Mouse (Mus musculus): ENCODE data around the gene Rab12. TPM values are rescaled to one million over a fixed set of nuclear protein-coding genes. Genes with fewer than 3 reads are reported as not detected.

Rab12 gene
- polyA plus RNA-seq, 1 experiment from 2014 or later, result 48.0 TPM

- Histone ChIP-seq H3K36me3 (ENCODE audit: poor library complexity, severe bottlenecking) (no peaks in the 10 kb centered on the region), H3K4me1 (peaks cover 11% of the 10 kb centered on the region), H3K27ac (no peak overlapping the region), H3K4me3 (no peak overlapping the region), H3K9ac (no peak overlapping the region), H3K4me2 (no peak overlapping the region), H3K27me3 (no peaks in the 10 kb centered on the region), H3K9me3 (replicated peaks) (no peaks in the 10 kb centered on the region)
- 86% methylated on average over 4 of the region's 4 CpGs for WGBS
- no peak for ATAC-seq
Measured at GRCm38 (mm10) chr17:66471252-66471651, 48.3 kb downstream of the Rab12 start.

GRCm38 (mm10) chr17:66470020-66470419 lies 49.5 kb downstream of the Rab12 start:
- peak; percentile 61; the same call in 1 of the 2 replicates for ATAC-seq
- Histone ChIP-seq H3K4me2 (no peak overlapping the region), H3K9ac (no peak overlapping the region), H3K27me3 (no peaks in the 10 kb centered on the region), H3K27ac (peak overlapping the region; percentile 59; the same call in 1 of the 2 replicates), H3K36me3 (ENCODE audit: poor library complexity, severe bottlenecking) (no peaks in the 10 kb centered on the region), H3K4me1 (peaks cover 11% of the 10 kb centered on the region), H3K9me3 (replicated peaks) (no peaks in the 10 kb centered on the region), H3K4me3 (no peak overlapping the region)
- WGBS, result 18% methylated on average over 8 of the region's 8 CpGs

- no peak for ATAC-seq
- H3K36me3 ChIP-seq (ENCODE audit: poor library complexity, severe bottlenecking), result no peaks in the 10 kb centered on the region
- no peak overlapping the region for H3K9ac ChIP-seq
- H3K27ac ChIP-seq, result no peak overlapping the region
- H3K4me1 ChIP-seq, result no peaks in the 10 kb centered on the region
- H3K27me3 ChIP-seq, result peaks cover 4% of the 10 kb centered on the region; the same call in 1 of the 2 replicates
- H3K4me3 ChIP-seq, result no peak overlapping the region
- no peaks in the 10 kb centered on the region for H3K9me3 ChIP-seq (replicated peaks)
- H3K4me2 ChIP-seq, result no peak overlapping the region
- WGBS, result 11% methylated on average over 1 of the region's 1 CpGs
Measured at GRCm38 (mm10) chr17:66457278-66457677, 62.3 kb downstream of the Rab12 start.

GRCm38 (mm10) chr17:66451143-66451542 lies 68.4 kb downstream of the Rab12 start:
- Histone ChIP-seq H3K4me2 (peak overlapping the region; percentile 79), H3K9me3 (replicated peaks) (no peaks in the 10 kb centered on the region), H3K9ac (no peak overlapping the region), H3K4me3 (no peak overlapping the region), H3K27ac (no peak overlapping the region), H3K27me3 (peaks cover 15% of the 10 kb centered on the region), H3K4me1 (peaks cover 35% of the 10 kb centered on the region), H3K36me3 (ENCODE audit: poor library complexity, severe bottlenecking) (no peaks in the 10 kb centered on the region)
- WGBS, result under 1% methylated on average over 11 of the region's 11 CpGs
- ATAC-seq, result no peak

- H3K4me2 ChIP-seq, result peak overlapping the region; percentile 79
- H3K9ac ChIP-seq, result peak overlapping the region; percentile 97
- no peak for ATAC-seq
- no peaks in the 10 kb centered on the region for H3K36me3 ChIP-seq (ENCODE audit: poor library complexity, severe bottlenecking)
- no peak overlapping the region for H3K27ac ChIP-seq
- no peaks in the 10 kb centered on the region for H3K9me3 ChIP-seq (replicated peaks)
- H3K4me1 ChIP-seq, result peaks cover 40% of the 10 kb centered on the region
- WGBS, result 4% methylated on average over 18 of the region's 18 CpGs
- H3K4me3 ChIP-seq, result peak overlapping the region; percentile 88
- H3K27me3 ChIP-seq, result peaks cover 15% of the 10 kb centered on the region
Measured at GRCm38 (mm10) chr17:66450526-66451070, 68.9 kb downstream of the Rab12 start.

- peaks cover 48% of the 10 kb centered on the region for H3K4me1 ChIP-seq
- H3K9me3 ChIP-seq (replicated peaks), result no peaks in the 10 kb centered on the region
- no peaks in the 10 kb centered on the region for H3K36me3 ChIP-seq (ENCODE audit: poor library complexity, severe bottlenecking)
- under 1% methylated on average over 63 of the region's 76 CpGs for WGBS
- H3K9ac ChIP-seq, result peak within 1 kb of the TSS; percentile 97
- H3K4me2 ChIP-seq, result peak within 1 kb of the TSS; percentile 79
- peaks cover 15% of the 10 kb centered on the region for H3K27me3 ChIP-seq
- peak; percentile 87 for ATAC-seq
- H3K4me3 ChIP-seq, result peak within 1 kb of the TSS; percentile 88
- peak within 1 kb of the TSS; percentile 94 for H3K27ac ChIP-seq
Measured at GRCm38 (mm10) chr17:66449460-66450341, 69.8 kb downstream of the Rab12 start, which contains the start of gene Mtcl1. TSS of gene Mtcl1 (minus strand) at chr17:66449750.

GRCm38 (mm10) chr17:66448421-66449405 lies 70.8 kb downstream of the Rab12 start:
- H3K4me3 ChIP-seq, result peak overlapping the region; percentile 88
- H3K4me1 ChIP-seq, result peaks cover 57% of the 10 kb centered on the region
- no peaks in the 10 kb centered on the region for H3K36me3 ChIP-seq (ENCODE audit: poor library complexity, severe bottlenecking)
- H3K27me3 ChIP-seq, result peaks cover 15% of the 10 kb centered on the region
- H3K27ac ChIP-seq, result peak overlapping the region; percentile 94
- peak; percentile 29 for ATAC-seq
- peak overlapping the region; percentile 97 for H3K9ac ChIP-seq
- peak overlapping the region; percentile 79 for H3K4me2 ChIP-seq
- under 1% methylated on average over 106 of the region's 136 CpGs for WGBS
- no peaks in the 10 kb centered on the region for H3K9me3 ChIP-seq (replicated peaks)

GRCm38 (mm10) chr17:66447978-66448377 lies 71.6 kb downstream of the Rab12 start:
- peak overlapping the region; percentile 97 for H3K9ac ChIP-seq
- WGBS, result 2% methylated on average over 13 of the region's 13 CpGs
- H3K9me3 ChIP-seq (replicated peaks), result no peaks in the 10 kb centered on the region
- peak overlapping the region; percentile 88 for H3K4me3 ChIP-seq
- peak overlapping the region; percentile 79 for H3K4me2 ChIP-seq
- ATAC-seq, result no peak
- peaks cover 61% of the 10 kb centered on the region for H3K4me1 ChIP-seq
- H3K27ac ChIP-seq, result no peak overlapping the region; the same call in 1 of the 2 replicates
- peaks cover 15% of the 10 kb centered on the region for H3K27me3 ChIP-seq
- no peaks in the 10 kb centered on the region for H3K36me3 ChIP-seq (ENCODE audit: poor library complexity, severe bottlenecking)

- ATAC-seq, result no peak
- H3K9ac ChIP-seq, result peak overlapping the region; percentile 97
- H3K27ac ChIP-seq, result 0 out of 2 replicates have a peak overlapping the region, but pooled peaks have one; percentile 32
- H3K4me2 ChIP-seq, result peak overlapping the region; percentile 79
- peaks cover 67% of the 10 kb centered on the region for H3K4me1 ChIP-seq
- no peaks in the 10 kb centered on the region for H3K36me3 ChIP-seq (ENCODE audit: poor library complexity, severe bottlenecking)
- H3K9me3 ChIP-seq (replicated peaks), result no peaks in the 10 kb centered on the region
- H3K4me3 ChIP-seq, result peak overlapping the region; percentile 88
- H3K27me3 ChIP-seq, result peaks cover 10% of the 10 kb centered on the region; the same call in 1 of the 2 replicates
- 22% methylated on average over 7 of the region's 7 CpGs for WGBS
Measured at GRCm38 (mm10) chr17:66447007-66447312, 72.6 kb downstream of the Rab12 start.

GRCm38 (mm10) chr17:66446196-66447006 lies 73.1 kb downstream of the Rab12 start:
- H3K27me3 ChIP-seq, result 0 out of 2 replicates have a peak, but pooled peaks cover 8% of the 10 kb centered on the region
- no peaks in the 10 kb centered on the region for H3K36me3 ChIP-seq (ENCODE audit: poor library complexity, severe bottlenecking)
- H3K9me3 ChIP-seq (replicated peaks), result no peaks in the 10 kb centered on the region
- peak overlapping the region; percentile 97 for H3K9ac ChIP-seq
- H3K4me1 ChIP-seq, result peaks cover 66% of the 10 kb centered on the region
- no peak for ATAC-seq
- 25% methylated on average over 7 of the region's 7 CpGs for WGBS
- peak overlapping the region; percentile 32; the same call in 1 of the 2 replicates for H3K27ac ChIP-seq
- peak overlapping the region; percentile 88 for H3K4me3 ChIP-seq
- peak overlapping the region; percentile 79 for H3K4me2 ChIP-seq

Measured in forebrain, embryonic 13.5 days (tissue).